Mouse (Mus musculus): ENCODE data around the gene Aip.

GRCm38 (mm10) chr19:4102049-4102448 lies 23.6 kb downstream of the Aip start:
- TF ChIP-seq CTCF (IDR thresholded peaks at IDR 0.05; ENCODE audit: low read depth) = no peak
- TF ChIP-seq EP300 (IDR thresholded peaks at IDR 0.05; ENCODE audit: low read depth) = no peak

Measured in heart, postnatal 0 days (tissue).